Mouse (Mus musculus): ENCODE data around the gene Slc22a12. TPM values are rescaled to one million over a fixed set of nuclear protein-coding genes. Genes with fewer than 3 reads are reported as not detected.

Gene Slc22a12
- polyA plus RNA-seq, 1 experiment, result 1,526 TPM

- TF ChIP-seq CTCF (conservative IDR thresholded peaks at IDR 0.05; ENCODE audit: insufficient read depth, insufficient read length, low read depth, low read length), result no peak
- peak; percentile 44 for TF ChIP-seq POLR2A (IDR thresholded peaks at IDR 0.05; ENCODE audit: low read depth, low read length)
Measured at GRCm38 (mm10) chr19:6548431-6549410, 5.9 kb upstream of the Slc22a12 start.

GRCm38 (mm10) chr19:6547801-6548200, 5.0 kb upstream of the Slc22a12 start:
- Histone ChIP-seq H3K36me3 (ENCODE audit: control insufficient read depth, insufficient read depth, low read length) (no peaks in the 10 kb centered on the region), H3K27ac (ENCODE audit: insufficient read depth, low read depth, low read length) (peak overlapping the region; percentile 94), H3K27me3 (replicated peaks; ENCODE audit: control insufficient read depth, insufficient read depth, low read length) (no peaks in the 10 kb centered on the region), H3K4me3 (ENCODE audit: insufficient read depth, low read depth, low read length) (no peak overlapping the region), H3K4me1 (ENCODE audit: control insufficient read depth, insufficient read depth, low read length) (peaks cover 46% of the 10 kb centered on the region)
- WGBS, result 60% methylated on average over 5 of the region's 5 CpGs
- peak; percentile 16 for DNase-seq
- TF ChIP-seq CTCF (conservative IDR thresholded peaks at IDR 0.05; ENCODE audit: insufficient read depth, insufficient read length, low read depth, low read length) (no peak), POLR2A (IDR thresholded peaks at IDR 0.05; ENCODE audit: low read depth, low read length) (no peak)

More at GRCm38 (mm10) chr19:6548431-6549410, 5.9 kb upstream of the Slc22a12 start:
- Histone ChIP-seq H3K4me3 (ENCODE audit: insufficient read depth, low read depth, low read length) (no peak overlapping the region), H3K27me3 (replicated peaks; ENCODE audit: control insufficient read depth, insufficient read depth, low read length) (no peaks in the 10 kb centered on the region), H3K4me1 (ENCODE audit: control insufficient read depth, insufficient read depth, low read length) (peaks cover 46% of the 10 kb centered on the region), H3K27ac (ENCODE audit: insufficient read depth, low read depth, low read length) (peak overlapping the region; percentile 94), H3K36me3 (ENCODE audit: control insufficient read depth, insufficient read depth, low read length) (no peaks in the 10 kb centered on the region)
- peak; percentile 94 for DNase-seq
- 46% methylated on average over 16 of the region's 16 CpGs for WGBS

GRCm38 (mm10) chr19:6546096-6546495, 3.3 kb upstream of the Slc22a12 start:
- peak; percentile 96 for DNase-seq
- Histone ChIP-seq H3K27ac (ENCODE audit: insufficient read depth, low read depth, low read length) (peak overlapping the region; percentile 80), H3K4me3 (ENCODE audit: insufficient read depth, low read depth, low read length) (no peak overlapping the region), H3K36me3 (ENCODE audit: control insufficient read depth, insufficient read depth, low read length) (no peaks in the 10 kb centered on the region), H3K4me1 (ENCODE audit: control insufficient read depth, insufficient read depth, low read length) (peaks cover 44% of the 10 kb centered on the region), H3K27me3 (replicated peaks; ENCODE audit: control insufficient read depth, insufficient read depth, low read length) (no peaks in the 10 kb centered on the region)
- no peak for TF ChIP-seq POLR2A (IDR thresholded peaks at IDR 0.05; ENCODE audit: low read depth, low read length)
- 21% methylated on average over 1 of the region's 1 CpGs for WGBS

- DNase-seq, result peak; percentile 17
Measured at GRCm38 (mm10) chr19:6545481-6545880, 2.6 kb upstream of the Slc22a12 start.

GRCm38 (mm10) chr19:6544712-6545111, 1.9 kb upstream of the Slc22a12 start:
- no peaks in the 10 kb centered on the region for H3K27me3 ChIP-seq (replicated peaks; ENCODE audit: control insufficient read depth, insufficient read depth, low read length)
- no peaks in the 10 kb centered on the region for H3K36me3 ChIP-seq (ENCODE audit: control insufficient read depth, insufficient read depth, low read length)
- H3K4me3 ChIP-seq (ENCODE audit: insufficient read depth, low read depth, low read length), result no peak overlapping the region
- 81% methylated on average over 13 of the region's 13 CpGs for WGBS
- H3K4me1 ChIP-seq (ENCODE audit: control insufficient read depth, insufficient read depth, low read length), result peaks cover 39% of the 10 kb centered on the region
- TF ChIP-seq POLR2A (IDR thresholded peaks at IDR 0.05; ENCODE audit: low read depth, low read length) (no peak), CTCF (conservative IDR thresholded peaks at IDR 0.05; ENCODE audit: insufficient read depth, insufficient read length, low read depth, low read length) (no peak)
- H3K27ac ChIP-seq (ENCODE audit: insufficient read depth, low read depth, low read length), result peak overlapping the region; percentile 85
- peak; percentile 37 for DNase-seq

More at GRCm38 (mm10) chr19:6545481-6545880, 2.6 kb upstream of the Slc22a12 start:
- Histone ChIP-seq H3K27me3 (replicated peaks; ENCODE audit: control insufficient read depth, insufficient read depth, low read length) (no peaks in the 10 kb centered on the region), H3K4me1 (ENCODE audit: control insufficient read depth, insufficient read depth, low read length) (peaks cover 44% of the 10 kb centered on the region), H3K4me3 (ENCODE audit: insufficient read depth, low read depth, low read length) (no peak overlapping the region), H3K27ac (ENCODE audit: insufficient read depth, low read depth, low read length) (peak overlapping the region; percentile 37), H3K36me3 (ENCODE audit: control insufficient read depth, insufficient read depth, low read length) (no peaks in the 10 kb centered on the region)
- 61% methylated on average over 5 of the region's 5 CpGs for WGBS
- TF ChIP-seq CTCF (conservative IDR thresholded peaks at IDR 0.05; ENCODE audit: insufficient read depth, insufficient read length, low read depth, low read length), result no peak
- TF ChIP-seq POLR2A (IDR thresholded peaks at IDR 0.05; ENCODE audit: low read depth, low read length), result no peak

GRCm38 (mm10) chr19:6543518-6543917, 686 bp upstream of the Slc22a12 start:
- Histone ChIP-seq H3K27me3 (replicated peaks; ENCODE audit: control insufficient read depth, insufficient read depth, low read length) (no peaks in the 10 kb centered on the region), H3K27ac (ENCODE audit: insufficient read depth, low read depth, low read length) (peak overlapping the region; percentile 85), H3K36me3 (ENCODE audit: control insufficient read depth, insufficient read depth, low read length) (no peaks in the 10 kb centered on the region), H3K4me3 (ENCODE audit: insufficient read depth, low read depth, low read length) (peak overlapping the region; percentile 10), H3K4me1 (ENCODE audit: control insufficient read depth, insufficient read depth, low read length) (peaks cover 29% of the 10 kb centered on the region)
- WGBS, result 28% methylated on average over 7 of the region's 7 CpGs
- DNase-seq, result peak; percentile 66
- TF ChIP-seq CTCF (conservative IDR thresholded peaks at IDR 0.05; ENCODE audit: insufficient read depth, insufficient read length, low read depth, low read length) (no peak), POLR2A (IDR thresholded peaks at IDR 0.05; ENCODE audit: low read depth, low read length) (no peak)

- H3K27ac ChIP-seq (ENCODE audit: insufficient read depth, low read depth, low read length), result peak overlapping the region; percentile 86
- peak overlapping the region; percentile 62 for H3K4me3 ChIP-seq (ENCODE audit: insufficient read depth, low read depth, low read length)
- WGBS, result 60% methylated on average over 6 of the region's 6 CpGs
- no peaks in the 10 kb centered on the region for H3K27me3 ChIP-seq (replicated peaks; ENCODE audit: control insufficient read depth, insufficient read depth, low read length)
- peak; percentile 83 for DNase-seq
- H3K36me3 ChIP-seq (ENCODE audit: control insufficient read depth, insufficient read depth, low read length), result no peaks in the 10 kb centered on the region
- TF ChIP-seq POLR2A (IDR thresholded peaks at IDR 0.05; ENCODE audit: low read depth, low read length) (no peak), CTCF (conservative IDR thresholded peaks at IDR 0.05; ENCODE audit: insufficient read depth, insufficient read length, low read depth, low read length) (no peak)
- peaks cover 25% of the 10 kb centered on the region for H3K4me1 ChIP-seq (ENCODE audit: control insufficient read depth, insufficient read depth, low read length)
Measured at GRCm38 (mm10) chr19:6543035-6543383, 177 bp upstream of the Slc22a12 start.

Measured in kidney, adult 2 months (tissue).